Mouse (Mus musculus) ES-E14 (cell line): ENCODE measurements around the gene Olfr790. TPM values are rescaled to one million over a fixed set of nuclear protein-coding genes. Genes with fewer than 3 reads are reported as not detected.
A peak's percentile ranks its signal among the peaks of the same experiment; 100 is the strongest.

Experiments
- DNase-seq: peaks from one replicate; pipeline ENCODE4 v3.0.0-alpha.2; 2013; ENCODE audit warnings: low read depth, low spot score
- H3K27ac ChIP-seq: 2 replicates; pipeline ENCODE4 v1.5.1; 2012; ENCODE audit warnings: low read depth, mild to moderate bottlenecking, low read length, moderate library complexity, mixed read lengths; ENCODE audit not compliant: poor library complexity, insufficient read depth, severe bottlenecking
- H3K36me3 ChIP-seq: 2 replicates; pipeline ENCODE4 v1.6.1; 2012; ENCODE audit warnings: mild to moderate bottlenecking, low read length, moderate library complexity, mixed read lengths; ENCODE audit not compliant: control insufficient read depth, poor library complexity, insufficient read depth, severe bottlenecking
- H3K4me1 ChIP-seq, 2 experiments: fragments of 150-350 bp in 1 of 2; sonication (generic) in 1 of 2; 2 replicates each; pipeline ENCODE4 v1.6.1; 2012; ENCODE audit warnings: low read length in 2 of 2, mild to moderate bottlenecking in 1 of 2, mixed read lengths in 1 of 2; ENCODE audit not compliant: control insufficient read depth in 2 of 2, insufficient read depth in 2 of 2, poor library complexity in 1 of 2
- H3K4me3 ChIP-seq, 2 experiments: fragments of 150-350 bp in 1 of 2; sonication (generic) in 1 of 2; 2 replicates each; pipeline ENCODE4 v1.5.1; 2012; ENCODE audit warnings: low read length in 2 of 2, low read depth in 1 of 2, mild to moderate bottlenecking in 1 of 2, mixed read lengths in 1 of 2; ENCODE audit not compliant: insufficient read depth in 1 of 2, poor library complexity in 1 of 2, severe bottlenecking in 1 of 2
- H3K9ac ChIP-seq: 2 replicates; pipeline ENCODE4 v1.6.1; 2012; ENCODE audit warnings: low read depth, mild to moderate bottlenecking, low read length, mixed read lengths; ENCODE audit not compliant: poor library complexity, insufficient read depth, severe bottlenecking
- H3K9me3 ChIP-seq: fragments of 150-350 bp; sonication (generic); 2 replicates; pipeline ENCODE4 v1.6.1; 2012; ENCODE audit warnings: low read depth, mild to moderate bottlenecking, low read length; ENCODE audit not compliant: control insufficient read depth, insufficient read depth
- CHD2 ChIP-seq: IDR thresholded peaks from 2 replicates; pipeline ENCODE4 v1.6.1; 2014; ENCODE audit warnings: mild to moderate bottlenecking, low read depth, low read length, inconsistent platforms
- HCFC1 ChIP-seq: IDR thresholded peaks from 2 replicates; pipeline ENCODE4 v1.6.1; 2012; ENCODE audit warnings: low read length, inconsistent platforms, borderline replicate concordance; ENCODE audit not compliant: insufficient read depth
- MAFK ChIP-seq: IDR thresholded peaks from 2 replicates; pipeline ENCODE4 v1.6.1; 2014; ENCODE audit warnings: mild to moderate bottlenecking, low read depth, low read length, inconsistent platforms; ENCODE audit not compliant: insufficient read depth
- ZC3H11A ChIP-seq: IDR thresholded peaks from 2 replicates; pipeline ENCODE4 v1.6.1; 2012; ENCODE audit warnings: low read depth, mild to moderate bottlenecking, inconsistent platforms, low read length, borderline replicate concordance
- ZNF384 ChIP-seq: IDR thresholded peaks from 2 replicates; pipeline ENCODE4 v1.6.1; 2012; ENCODE audit warnings: low read depth, low read length, inconsistent platforms
- in situ Hi-C, 2 experiments: fragments of 600-800 bp; cut with MboI; formaldehyde crosslinking; loops; one replicate each; pipeline ENCODE4 v1.15.1; 2025; ENCODE audit warnings: low sequenced_read_pairs in 2 of 2, inconsistent platforms in 1 of 2; ENCODE audit not compliant: unreplicated experiment in 2 of 2
- total RNA-seq: library from RNA; depleted of rRNA; stranded (reverse); fragments of 300-350 nt; gene quantifications from 2 replicates; pipeline ENCODE4 v1.2.3, GENCODE M21; 2012; rRNA removed

Olfr790 gene
- total RNA-seq, 1 experiment: not detected

- peak; percentile 40 for DNase-seq
- Histone ChIP-seq H3K9me3 (no peaks in the 10 kb centered on the region; the same call in 1 of the 2 replicates), H3K36me3 (no peaks in the 10 kb centered on the region), H3K4me1 (no peaks in the 10 kb centered on the region), H3K9ac (no peak overlapping the region), H3K27ac (no peak overlapping the region), H3K4me3 (no peak overlapping the region)
- in situ Hi-C loops: no loop called here
- TF ChIP-seq MAFK (no peak), CHD2 (no peak), ZNF384 (no peak), ZC3H11A (no peak; the same call in 1 of the 2 replicates), HCFC1 (no peak)
Observed at GRCm38 (mm10) chr10:129549354-129549753, 51.1 kb downstream of the Olfr790 start.

Other genes with a start within 250 kb of the Olfr790 start
- not detected in 2 replicates for gene Olfr776, start 239.4 kb upstream of the Olfr790 start, total RNA-seq
- gene Olfr777, start 227.0 kb upstream of the Olfr790 start, total RNA-seq: not detected in 2 replicates
- not detected in 2 replicates for gene Olfr780, start 180.4 kb upstream of the Olfr790 start, total RNA-seq
- not detected in 2 replicates for gene Olfr781, start 169.6 kb upstream of the Olfr790 start, total RNA-seq
- gene Olfr782, start 149.6 kb upstream of the Olfr790 start, total RNA-seq: not detected in 2 replicates
- 0.21 and 0.22 TPM in 2 replicates for gene Olfr784, start 114.4 kb upstream of the Olfr790 start, total RNA-seq
- gene Olfr785, start 93.1 kb upstream of the Olfr790 start, total RNA-seq: not detected in 2 replicates
- not detected in 2 replicates for gene Olfr786, start 71.2 kb upstream of the Olfr790 start, total RNA-seq
- gene Olfr787, start 36.6 kb upstream of the Olfr790 start, total RNA-seq: 0.62 and 0.95 TPM in 2 replicates
- gene Olfr788, start 27.5 kb upstream of the Olfr790 start, total RNA-seq: 0.05 TPM in 1 of 2 replicates, not detected in the other
- gene Olfr789, start 13.7 kb upstream of the Olfr790 start, total RNA-seq: not detected in 2 replicates
- not detected in 2 replicates for gene Olfr791, start 23.3 kb downstream of the Olfr790 start, total RNA-seq
- not detected in 2 replicates for gene Olfr792, start 40.7 kb downstream of the Olfr790 start, total RNA-seq
- not detected in 2 replicates for gene Olfr794, start 69.2 kb downstream of the Olfr790 start, total RNA-seq
- gene Olfr796, start 114.1 kb downstream of the Olfr790 start, total RNA-seq: not detected in 2 replicates
- not detected in 2 replicates for gene Olfr798, start 129.4 kb downstream of the Olfr790 start, total RNA-seq
- gene Olfr799, start 139.0 kb downstream of the Olfr790 start, total RNA-seq: not detected in 2 replicates
- not detected in 2 replicates for gene Olfr800, start 159.2 kb downstream of the Olfr790 start, total RNA-seq
- not detected in 2 replicates for gene Olfr801, start 175.4 kb downstream of the Olfr790 start, total RNA-seq
- gene Olfr802, start 189.7 kb downstream of the Olfr790 start, total RNA-seq: not detected in 2 replicates
- gene Olfr803, start 195.8 kb downstream of the Olfr790 start, total RNA-seq: not detected in 2 replicates
- gene Olfr804, start 204.7 kb downstream of the Olfr790 start, total RNA-seq: not detected in 2 replicates
- gene Olfr805, start 230.9 kb downstream of the Olfr790 start, total RNA-seq: not detected in 2 replicates
- gene Olfr806, start 243.4 kb downstream of the Olfr790 start, total RNA-seq: not detected in 2 replicates